Mouse (Mus musculus) cerebellum, postnatal 10 days (tissue): ENCODE measurements at regions not wholly inside any gene's neighbourhood (a gene's known extent, or its start where the extent isn't known, plus 50 kb on each side); places are given as distances from the start of the nearest gene placed in this dataset.

Experiments used
- DNase-seq, 2 experiments: peaks; one replicate each; pipeline ENCODE4 v3.0.0; 2021; ENCODE audit warnings: mixed read lengths in 2 of 2

GRCm38 (mm10) chr1:177670576-177670975, 59.0 kb upstream of the 1700016C15Rik start:
- no peak for DNase-seq

DNA sequence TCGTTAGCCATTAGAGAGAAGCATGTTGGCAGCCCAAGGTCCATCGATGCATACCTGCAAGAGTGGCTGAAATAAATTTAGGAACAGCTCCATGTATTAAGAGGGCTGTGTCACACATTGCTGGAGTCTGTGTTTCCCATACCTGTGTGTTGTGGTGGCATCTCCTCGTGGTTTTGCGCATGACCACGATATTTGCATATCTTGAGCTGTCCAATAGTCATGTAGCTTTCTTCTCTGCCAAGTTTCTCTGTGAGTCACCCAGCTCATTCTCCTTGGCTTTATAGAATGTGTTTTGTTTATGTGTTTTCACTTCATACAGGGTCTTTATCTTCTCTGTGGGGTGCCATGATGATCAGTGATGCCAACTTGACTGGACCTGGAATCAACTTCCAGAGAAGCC, 53.0 kb upstream of the 1700016C15Rik start:
- no peak for DNase-seq

- DNase-seq = no peak
These were observed 50.8 kb upstream of the 1700016C15Rik start for GRCm38 (mm10) chr1:177678832-177679231.
